Mouse (Mus musculus): ENCODE measurements around the gene Alg2. TPM values are rescaled to one million over a fixed set of nuclear protein-coding genes. Genes with fewer than 3 reads are reported as not detected.

The Alg2 gene
- 100 to 1,000 TPM; 116 to 129 TPM for total RNA-seq (2021)

DNA sequence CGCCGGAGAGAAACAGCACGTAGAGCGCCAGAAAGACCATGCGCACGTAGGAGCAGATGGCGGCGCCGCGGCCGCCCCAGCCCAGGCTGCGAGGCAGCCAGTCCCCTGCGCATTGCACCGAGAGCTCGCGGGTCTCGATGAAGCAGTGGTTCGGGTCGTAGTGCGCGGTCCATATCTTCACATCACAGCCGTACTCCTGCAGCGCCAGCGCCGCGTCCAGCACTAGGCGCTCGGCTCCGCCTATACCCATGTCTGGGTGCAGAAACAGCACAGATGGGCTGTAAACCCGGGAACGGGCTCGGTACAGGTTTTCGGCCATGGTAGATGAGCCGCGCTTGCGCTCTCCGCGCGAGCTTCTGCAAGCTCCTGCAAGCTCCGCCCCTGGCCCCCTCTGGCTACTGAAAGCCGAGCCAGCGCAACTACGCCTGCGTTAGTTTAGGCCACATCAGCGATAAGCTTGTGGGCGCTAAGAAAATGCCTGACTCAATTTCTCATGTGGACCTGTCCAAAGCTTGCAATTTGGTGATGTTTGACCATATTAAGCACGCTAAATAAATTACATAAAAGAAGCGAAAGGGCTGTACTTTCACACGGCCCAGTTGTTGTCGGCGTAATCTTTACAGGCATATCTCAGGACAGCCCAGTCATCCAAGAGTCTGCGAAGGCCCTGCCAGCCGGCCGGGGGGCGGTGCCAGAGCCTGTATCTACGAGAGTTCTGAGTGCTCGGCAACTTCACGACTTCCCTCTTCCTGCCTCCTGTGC, at the start of gene Alg2, which contains the start of gene Sec61b:
Alg2 (minus strand) TSS at position 366 of the 762 bp plus-strand sequence.
Sec61b (plus strand) TSS at position 691 of the 762 bp plus-strand sequence.
- intact Hi-C loops (cut with DNase I): loop anchor here (5.0 kb wide), 1 partner anchor 573 kb away; the partner anchor contains the start of gene Nr4a3

DNA sequence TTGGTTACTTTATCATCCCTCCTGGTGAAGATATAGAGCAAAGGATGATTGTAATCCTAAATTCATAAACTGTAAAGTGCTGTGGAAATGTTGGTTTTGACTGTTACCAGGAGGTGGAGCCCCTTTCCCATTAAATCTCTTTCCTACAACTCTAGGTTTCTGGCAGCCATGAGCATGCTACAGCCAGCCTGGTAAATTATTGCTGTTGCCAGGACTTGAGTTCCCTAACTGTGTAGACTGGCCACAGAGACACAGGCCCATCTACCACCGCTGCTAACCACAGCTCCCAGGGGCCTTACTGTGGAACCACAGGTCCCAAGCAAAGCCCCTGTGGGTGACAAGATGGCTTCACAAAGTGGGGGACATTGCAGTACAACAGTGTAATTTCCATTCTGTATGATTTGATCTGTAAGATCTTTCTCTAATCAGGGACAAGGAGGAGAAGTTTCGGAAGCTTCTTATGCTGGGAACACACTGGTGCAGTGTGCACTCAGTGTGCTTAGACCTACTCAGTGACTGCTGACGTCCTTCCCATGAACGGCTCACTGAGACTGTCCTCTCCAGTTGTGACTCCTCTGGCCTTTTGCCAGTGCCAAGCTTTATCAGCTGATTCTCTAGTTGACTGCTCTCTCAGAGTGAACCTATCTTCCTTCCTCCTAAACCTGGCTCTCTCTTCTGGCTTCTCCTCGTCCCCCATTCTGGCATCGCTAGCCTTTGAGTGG, 47.9 kb upstream of the Alg2 start:
- peak in 1 of 2 experiments; percentile 18 for DNase-seq (ENCODE audit: low spot score in 2 of 2)
- intact Hi-C loops (cut with DNase I): loop anchor here (5.0 to 10.0 kb wide), 2 partner anchors 525 to 863 kb away; partner anchors contain the start of gene Nr4a3

More for the DNA sequence above, at the start of gene Alg2, which contains the start of gene Sec61b:
- peak; percentile 96 to 97 for DNase-seq (ENCODE audit: low spot score in 2 of 2)

- no peak for DNase-seq (ENCODE audit: low spot score in 2 of 2)
- intact Hi-C loops (cut with DNase I): loop anchor here (5.0 to 10.0 kb wide), 2 partner anchors 527 to 865 kb away; partner anchors contain the start of gene Nr4a3
Observed at GRCm38 (mm10) chr4:47520076-47520475, 45.9 kb upstream of the Alg2 start.

DNA sequence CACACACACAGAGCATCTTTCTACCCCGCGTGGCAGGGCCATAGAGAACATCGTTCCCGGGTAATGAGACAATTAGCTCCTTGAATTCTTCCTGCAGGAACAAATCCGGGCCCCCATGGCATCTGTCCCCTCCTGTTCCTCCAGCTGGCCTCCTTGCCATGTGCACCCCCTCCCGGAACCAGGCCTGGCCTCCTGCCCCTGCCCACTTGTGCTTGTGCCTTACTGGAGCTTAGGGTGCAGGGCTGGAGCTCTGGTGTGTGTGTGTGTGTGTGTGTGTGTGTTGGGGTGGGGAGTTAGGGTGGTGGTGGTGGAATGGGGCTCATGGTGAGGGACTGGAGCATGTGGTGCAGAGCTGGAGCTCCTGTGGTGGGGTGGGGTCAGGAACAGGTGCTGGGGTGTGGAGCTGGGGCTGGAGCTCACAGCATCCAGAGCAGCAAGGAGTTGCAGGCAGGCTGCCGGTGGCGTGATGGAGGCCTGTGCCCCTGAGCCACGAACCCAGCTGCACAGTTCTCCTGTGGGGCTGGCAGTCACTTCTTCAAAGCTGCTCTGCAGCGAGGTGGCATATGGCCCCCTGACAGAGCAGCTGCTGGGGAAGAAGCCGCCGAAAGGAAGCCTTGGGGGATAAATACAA, 44.5 kb upstream of the Alg2 start:
- intact Hi-C loops (cut with DNase I): no loop called here
- peak; percentile 9 to 23 for DNase-seq (ENCODE audit: low spot score in 2 of 2)

DNA sequence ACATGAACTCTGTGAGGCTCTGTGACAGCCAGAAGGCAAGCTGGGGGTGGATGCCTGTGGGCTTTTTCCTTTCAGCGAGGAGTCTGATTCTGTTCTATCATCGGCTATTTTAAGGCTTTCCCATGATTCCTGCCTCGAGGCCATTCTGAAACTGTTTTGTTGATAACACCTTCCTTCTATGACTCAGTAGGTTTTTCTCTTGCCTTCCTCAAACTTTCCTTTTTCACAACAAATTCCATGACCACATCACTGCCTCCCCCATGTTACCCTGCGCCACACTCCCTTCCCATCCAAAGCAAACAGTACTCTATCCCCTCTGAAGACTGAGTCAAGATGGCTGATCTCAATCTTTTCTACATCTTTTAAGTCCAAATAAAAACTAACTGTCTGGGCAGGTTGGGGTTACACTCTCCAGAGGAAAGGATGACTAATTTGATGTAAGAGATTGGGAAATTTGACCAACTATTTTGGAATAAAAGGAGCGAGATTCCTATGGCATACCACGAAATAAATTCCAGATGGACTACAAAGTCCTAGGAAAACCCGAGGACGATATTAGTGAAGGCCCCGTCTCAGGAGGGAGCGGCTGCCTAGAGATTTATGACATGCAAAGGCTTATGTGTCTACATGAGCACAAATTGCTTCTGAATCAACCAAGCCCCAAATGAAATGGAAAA, 30.8 kb upstream of the Alg2 start:
- DNase-seq (ENCODE audit: low spot score in 2 of 2): no peak
- intact Hi-C loops (cut with DNase I): no loop called here

- intact Hi-C loops (cut with DNase I): no loop called here
- DNase-seq (ENCODE audit: low spot score in 2 of 2): no peak
Observed at GRCm38 (mm10) chr4:47503045-47503444, 28.9 kb upstream of the Alg2 start.

- intact Hi-C loops (cut with DNase I): no loop called here
- DNase-seq (ENCODE audit: low spot score in 2 of 2): peak; percentile 37 to 40
Observed at GRCm38 (mm10) chr4:47502546-47502971, 28.4 kb upstream of the Alg2 start.

DNA sequence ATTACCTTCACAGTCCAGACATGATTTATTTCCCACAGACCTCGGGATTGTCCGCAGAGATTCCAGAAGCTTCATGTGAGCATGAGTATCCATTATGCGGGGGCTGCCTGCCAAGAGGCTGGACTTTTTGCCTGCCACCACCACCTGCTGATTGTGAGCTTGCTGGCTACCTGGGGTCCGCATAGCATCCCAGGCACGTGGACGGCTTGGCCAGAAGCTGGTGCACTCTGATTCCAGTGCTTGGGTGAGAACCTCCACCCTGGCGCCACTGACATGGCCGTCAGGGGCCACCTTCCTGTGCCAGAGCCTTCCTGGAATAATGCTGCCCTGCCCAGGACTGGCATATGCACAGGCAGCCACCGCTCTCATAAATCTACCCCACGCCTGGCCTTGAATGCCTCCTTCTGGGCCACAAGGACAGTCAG, 25.0 kb upstream of the Alg2 start:
- intact Hi-C loops (cut with DNase I): no loop called here
- DNase-seq (ENCODE audit: low spot score in 2 of 2): no peak

- intact Hi-C loops (cut with DNase I): no loop called here
- no peak for DNase-seq (ENCODE audit: low spot score in 2 of 2)
Observed at GRCm38 (mm10) chr4:47497811-47498385, 23.8 kb upstream of the Alg2 start.

DNA sequence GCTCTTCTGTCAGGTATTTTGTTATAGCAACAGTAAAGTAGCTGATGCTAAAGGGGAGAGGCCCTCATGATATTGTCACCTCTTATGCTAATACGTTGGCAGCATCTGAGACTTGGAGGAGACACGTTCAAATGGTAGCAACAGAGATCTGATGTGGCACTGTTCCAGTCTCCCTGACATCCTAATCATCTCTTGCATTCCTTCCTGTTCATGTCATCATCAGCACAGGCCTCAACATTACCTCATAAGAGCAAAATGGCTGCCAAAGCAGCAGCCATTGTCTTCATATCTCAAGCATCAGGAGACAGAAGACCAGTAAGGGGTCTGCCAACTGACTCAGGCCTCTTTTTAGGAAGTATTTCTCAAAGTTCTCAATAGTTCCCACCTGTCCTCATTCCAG, 20.6 kb upstream of the Alg2 start:
- DNase-seq (ENCODE audit: low spot score in 2 of 2): no peak
- intact Hi-C loops (cut with DNase I): no loop called here

GRCm38 (mm10) chr4:47494137-47494536, 20.0 kb upstream of the Alg2 start:
- no peak for DNase-seq (ENCODE audit: low spot score in 2 of 2)
- intact Hi-C loops (cut with DNase I): no loop called here

- intact Hi-C loops (cut with DNase I): no loop called here
- DNase-seq (ENCODE audit: low spot score in 2 of 2): no peak
Observed at GRCm38 (mm10) chr4:47493456-47493855, 19.3 kb upstream of the Alg2 start.

DNA sequence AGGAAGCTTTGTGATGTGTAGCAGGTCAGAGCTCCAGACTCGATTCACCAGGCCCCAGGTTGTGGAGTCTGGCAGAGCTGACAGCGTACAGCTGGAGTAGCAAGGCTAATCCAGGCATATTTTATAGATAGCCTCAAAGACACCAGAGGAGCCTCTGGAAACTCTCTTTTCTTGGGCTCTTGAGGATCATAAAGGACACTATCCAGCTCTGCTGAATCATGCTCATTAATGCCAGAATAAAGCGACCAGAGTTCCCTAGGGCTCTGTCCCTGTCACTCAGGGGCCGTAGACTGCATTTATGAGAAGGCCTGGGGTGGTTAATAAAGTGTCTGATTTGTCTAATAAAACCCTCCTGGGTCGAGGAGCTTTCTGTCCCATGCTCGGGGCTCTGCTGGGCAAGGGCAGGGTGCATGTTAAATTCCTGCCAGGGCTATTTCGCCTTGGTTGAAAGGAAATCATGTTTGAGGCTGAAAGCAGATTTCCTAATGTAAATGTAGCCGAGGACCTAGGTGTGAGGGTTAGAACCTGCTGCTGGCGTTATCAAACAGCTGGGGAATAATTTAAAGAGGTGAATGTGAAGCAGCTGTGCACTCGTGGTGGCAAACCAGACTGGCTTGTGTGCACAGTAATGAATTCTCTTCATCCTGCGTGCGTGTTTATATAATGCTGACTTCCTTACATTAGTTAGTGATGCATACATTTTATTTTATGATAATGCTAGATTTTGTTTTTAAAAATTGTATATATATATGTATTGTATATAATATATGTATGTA, 18.4 kb upstream of the Alg2 start:
- no peak for DNase-seq (ENCODE audit: low spot score in 2 of 2)
- intact Hi-C loops (cut with DNase I): no loop called here

DNA sequence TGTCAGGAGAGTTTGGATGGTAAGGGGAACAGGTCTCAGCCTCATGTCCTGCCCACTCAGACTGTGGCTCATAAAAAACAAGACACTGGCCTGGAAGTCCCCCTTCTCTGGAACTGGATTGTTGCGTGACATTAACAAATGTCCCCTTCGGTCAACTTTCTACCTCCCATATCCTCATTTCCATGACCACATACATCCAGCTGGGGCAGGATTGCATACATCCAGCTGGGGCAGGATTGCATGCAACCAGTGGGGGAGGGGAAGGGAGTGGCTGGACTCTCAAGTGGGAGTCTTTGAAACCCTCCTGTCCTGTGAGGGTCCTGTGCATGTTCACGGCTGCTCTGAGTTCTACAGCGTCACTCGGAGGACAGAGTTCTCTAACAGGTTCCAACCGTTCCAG, 17.1 kb upstream of the Alg2 start:
- no peak for DNase-seq (ENCODE audit: low spot score in 2 of 2)
- intact Hi-C loops (cut with DNase I): no loop called here

- intact Hi-C loops (cut with DNase I): no loop called here
- no peak for DNase-seq (ENCODE audit: low spot score in 2 of 2)
Observed at GRCm38 (mm10) chr4:47480576-47480975, 6.4 kb upstream of the Alg2 start.

- intact Hi-C loops (cut with DNase I): no loop called here
- no peak for DNase-seq (ENCODE audit: low spot score in 2 of 2)
Observed at GRCm38 (mm10) chr4:47480095-47480494, 6.0 kb upstream of the Alg2 start.

- intact Hi-C loops (cut with DNase I): no loop called here
- DNase-seq (ENCODE audit: low spot score in 2 of 2): no peak
Observed at GRCm38 (mm10) chr4:47477539-47477938, 3.4 kb upstream of the Alg2 start.
